Mouse (Mus musculus) ES-Bruce4 (cell line): ENCODE results near the gene Nr2e3.

Experiments
- CTCF ChIP-seq: IDR thresholded peaks from one replicate; pipeline ENCODE4 v1.8.1; 2011; ENCODE audit warnings: low read depth, low read length
- POLR2A ChIP-seq: IDR thresholded peaks from one replicate; pipeline ENCODE4 v1.8.1; 2011; ENCODE audit warnings: low read length; ENCODE audit not compliant: insufficient read depth

DNA sequence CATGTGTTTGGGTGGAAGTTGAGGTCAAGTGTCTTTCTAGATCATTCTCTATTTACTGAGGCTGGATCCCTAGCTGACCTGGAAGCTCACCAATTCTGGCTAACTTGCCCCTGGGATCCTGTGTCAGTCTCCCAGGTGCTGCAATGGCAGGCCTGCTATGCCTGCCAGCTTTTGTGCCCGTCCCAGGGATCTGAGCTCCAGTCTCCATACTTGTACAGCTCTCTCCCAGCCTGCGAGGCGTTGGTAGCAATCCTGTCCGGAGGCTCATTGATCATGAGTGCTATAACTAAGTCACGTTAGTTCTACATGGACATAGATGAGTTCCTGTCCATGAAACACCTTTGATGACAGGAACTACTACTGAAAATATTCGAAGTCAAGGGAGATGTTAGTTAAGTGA, 16.6 kb downstream of the Nr2e3 start:
- TF ChIP-seq CTCF (no peak), POLR2A (no peak)
